Mouse (Mus musculus) olfactory bulb, adult 2 months (tissue): ENCODE results near the gene Ccdc78.

Experiments used
- CTCF ChIP-seq: fragments of 200-500 bp; IDR thresholded peaks from 2 replicates; pipeline ENCODE4 v1.5.1; 2012; ENCODE audit warnings: low read depth, mild to moderate bottlenecking, low read length, moderate library complexity; ENCODE audit not compliant: insufficient read depth
- POLR2A ChIP-seq: fragments of 200-500 bp; IDR thresholded peaks from 2 replicates; pipeline ENCODE4 v1.6.1; 2012; ENCODE audit warnings: mild to moderate bottlenecking, low read depth, low read length, moderate library complexity; ENCODE audit not compliant: insufficient read depth

DNA sequence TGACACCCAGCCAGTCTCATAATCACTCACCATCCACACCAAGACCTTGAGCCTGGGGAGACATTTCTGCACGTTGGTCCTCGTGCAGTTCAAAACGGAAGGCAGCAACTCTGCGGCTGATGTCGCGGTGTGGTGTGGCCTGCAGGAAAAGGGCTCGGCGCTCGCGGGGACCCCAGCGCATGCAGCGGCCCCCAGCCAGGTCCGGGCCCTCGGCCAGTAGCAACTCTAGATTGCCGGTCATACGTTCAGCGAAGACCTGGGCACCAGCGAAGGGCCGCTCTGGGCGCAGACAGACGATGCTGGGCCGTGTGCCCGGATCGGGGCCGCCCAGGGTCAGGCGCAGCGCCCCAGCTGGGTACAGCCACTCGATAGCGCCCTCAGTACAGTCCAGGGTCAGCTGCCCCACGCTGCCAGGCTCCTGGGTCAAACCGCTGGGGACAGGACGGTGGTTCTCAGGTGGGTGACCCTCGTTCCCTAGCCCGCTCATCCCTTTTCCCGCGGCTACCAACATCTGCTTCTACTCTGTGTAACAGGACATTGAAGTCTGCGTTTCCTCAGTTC, 9.9 kb downstream of the Ccdc78 start:
- TF ChIP-seq CTCF (no peak), POLR2A (no peak)
